Mouse (Mus musculus): Measurements from ENCODE around the gene Spaca3. TPM values are rescaled to one million over a fixed set of nuclear protein-coding genes. Genes with fewer than 3 reads are reported as not detected.

Spaca3 gene
- total RNA-seq, 2 experiments from 2014 or later, result not detected

Other genes starting within 250 kb of the Spaca3 start
- gene Myo1d, start 78.3 kb upstream of the Spaca3 start, total RNA-seq (2021), result 10 to 100 TPM; 28.2 to 30.7 TPM
- 10 to 100 TPM; 30.4 to 30.8 TPM for gene Tmem98, start 48.2 kb upstream of the Spaca3 start, total RNA-seq (2021)

Data from adrenal gland, postnatal 10 days (tissue).